Mouse (Mus musculus) spleen, embryonic (tissue): ENCODE results near the gene Olfr628.
"Not testable (repeated sequence)": the region's sequence is repeated elsewhere in the genome, so short reads cannot be mapped to it uniquely, and the experiment has no call there.

Experiments used
- CTCF ChIA-PET: fragments of 350-600 bp; sonication (Branson Sonifier 250); formaldehyde crosslinking; loops from one replicate; lab custom pipeline; 2022; lab: Charles Lee

Gene Olfr628

GRCm38 (mm10) chr7:103730074-103730473 is at the start of gene Olfr628:
TSS of gene Olfr628 (plus strand) at chr7:103730374.
- CTCF ChIA-PET = no interaction called here

GRCm38 (mm10) chr7:103682420-103682819 is 47.8 kb upstream of the Olfr628 start, which contains the start of gene Olfr625-ps1:
TSS of gene Olfr625-ps1 (plus strand) at chr7:103682720.
- CTCF ChIA-PET = no interaction called here

- CTCF ChIA-PET = no interaction called here
Observed at GRCm38 (mm10) chr7:103699469-103699868, 30.7 kb upstream of the Olfr628 start.

GRCm38 (mm10) chr7:103712024-103712423 is 18.1 kb upstream of the Olfr628 start:
- CTCF ChIA-PET = interaction anchor here (1.1 kb wide), 1 partner anchor 233 kb away, joined by 4 read pairs; the partner anchor contains the start of gene Olfr633

- CTCF ChIA-PET = no interaction called here
Observed at GRCm38 (mm10) chr7:103714371-103714770, 15.8 kb upstream of the Olfr628 start, which contains the start of gene Olfr243. TSS of gene Olfr243 (plus strand) at chr7:103714671.

GRCm38 (mm10) chr7:103716398-103716797 is 13.8 kb upstream of the Olfr628 start:
- CTCF ChIA-PET = not testable (repeated sequence)

GRCm38 (mm10) chr7:103744843-103745242 is 14.7 kb downstream of the Olfr628 start, which contains the start of gene Olfr629:
TSS of gene Olfr629 (minus strand) at chr7:103744943.
- CTCF ChIA-PET = no interaction called here

- CTCF ChIA-PET = no interaction called here
Observed at GRCm38 (mm10) chr7:103757233-103757632, 27.1 kb downstream of the Olfr628 start, which contains the start of gene Olfr630. TSS of gene Olfr630 (minus strand) at chr7:103757333.

- CTCF ChIA-PET = not testable (repeated sequence)
Observed at GRCm38 (mm10) chr7:103762212-103762611, 32.0 kb downstream of the Olfr628 start.

- CTCF ChIA-PET = not testable (repeated sequence)
Observed at GRCm38 (mm10) chr7:103767687-103768086, 37.5 kb downstream of the Olfr628 start.

GRCm38 (mm10) chr7:103771494-103771893 is 41.3 kb downstream of the Olfr628 start, which contains the start of gene Olfr69:
TSS of gene Olfr69 (minus strand) at chr7:103771594.
- CTCF ChIA-PET = no interaction called here

- CTCF ChIA-PET = not testable (repeated sequence)
Observed at GRCm38 (mm10) chr7:103777652-103778051, 47.5 kb downstream of the Olfr628 start.

GRCm38 (mm10) chr7:103779598-103779997 is 49.4 kb downstream of the Olfr628 start, which contains the start of gene Olfr68:
TSS of gene Olfr68 (minus strand) at chr7:103779698.
- CTCF ChIA-PET = no interaction called here
